Mouse (Mus musculus) T-helper 1 cell (primary cell): Measurements from ENCODE around the gene Tmem184b.

Experiments used
- in situ Hi-C: fragments of 300-600 bp; cut with MboI, MseI; formaldehyde crosslinking; loops from one replicate; pipeline ENCODE4 v1.15.1; 2025; ENCODE audit warnings: high pct_unique_total_duplicates

Tmem184b gene

GRCm38 (mm10) chr15:79342641-79343337, 60.6 kb downstream of the Tmem184b start:
- in situ Hi-C loops: no loop called here

GRCm38 (mm10) chr15:79338978-79339377, 64.4 kb downstream of the Tmem184b start:
- in situ Hi-C loops: no loop called here

- in situ Hi-C loops: no loop called here
Observed at GRCm38 (mm10) chr15:79335061-79335655, 68.2 kb downstream of the Tmem184b start.

DNA sequence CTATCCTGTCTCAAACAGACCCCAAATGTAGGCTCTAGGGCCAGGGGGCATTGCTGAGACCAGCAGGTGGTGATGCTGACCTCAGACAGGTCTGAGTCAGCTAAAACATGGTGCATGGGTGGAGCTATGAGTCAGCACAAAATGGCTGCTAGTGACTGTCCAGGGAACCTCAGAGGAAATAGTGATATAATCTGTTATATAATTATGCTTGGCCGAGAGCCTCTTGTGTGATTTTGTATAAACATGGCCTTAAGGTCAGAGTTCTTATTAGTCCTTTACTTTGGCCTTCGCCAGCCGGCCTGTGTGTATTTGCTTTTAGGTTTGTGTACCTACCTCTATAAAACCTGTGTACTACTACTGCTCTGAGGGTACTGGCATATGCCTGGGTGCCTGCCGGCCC, 70.0 kb downstream of the Tmem184b start:
- in situ Hi-C loops: no loop called here

DNA sequence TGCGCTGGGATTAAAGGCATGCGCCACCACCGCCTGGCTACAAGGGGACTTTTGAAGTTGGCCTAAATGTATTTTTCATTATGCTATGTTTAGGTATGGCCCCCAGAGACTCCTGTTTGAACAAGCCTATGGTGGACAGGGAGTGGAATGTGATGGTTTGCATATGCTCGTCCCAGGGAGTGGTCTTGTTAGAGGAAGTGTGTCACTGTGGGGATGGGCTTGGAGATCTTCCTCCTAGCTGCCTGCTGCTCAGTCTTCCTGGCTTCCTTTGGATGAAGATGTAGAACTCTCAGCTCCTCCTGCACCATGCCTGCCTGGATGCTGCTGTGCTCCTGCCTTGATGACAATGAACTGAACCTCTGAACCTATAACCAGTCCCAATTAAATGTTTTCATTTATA, 72.8 kb downstream of the Tmem184b start:
- in situ Hi-C loops: no loop called here

DNA sequence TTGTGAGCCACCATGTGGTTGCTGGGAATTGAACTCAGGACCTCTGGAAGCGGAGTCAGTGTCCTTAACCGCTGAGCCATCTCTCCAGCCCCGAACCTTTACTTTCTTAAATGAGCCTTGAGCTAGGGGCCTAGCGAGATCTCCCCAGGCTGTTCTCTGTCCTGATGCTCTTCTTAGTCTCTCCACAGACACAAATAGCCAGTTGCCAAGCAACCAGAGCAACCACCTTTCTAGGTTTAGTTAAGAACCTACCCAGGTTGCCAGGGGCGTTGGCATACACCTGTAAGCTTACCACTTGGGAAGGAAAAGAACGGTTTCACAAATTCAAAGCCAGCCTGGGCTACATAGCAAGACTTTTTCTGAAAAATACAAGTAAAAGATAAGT, 73.4 kb downstream of the Tmem184b start:
- in situ Hi-C loops: no loop called here

DNA sequence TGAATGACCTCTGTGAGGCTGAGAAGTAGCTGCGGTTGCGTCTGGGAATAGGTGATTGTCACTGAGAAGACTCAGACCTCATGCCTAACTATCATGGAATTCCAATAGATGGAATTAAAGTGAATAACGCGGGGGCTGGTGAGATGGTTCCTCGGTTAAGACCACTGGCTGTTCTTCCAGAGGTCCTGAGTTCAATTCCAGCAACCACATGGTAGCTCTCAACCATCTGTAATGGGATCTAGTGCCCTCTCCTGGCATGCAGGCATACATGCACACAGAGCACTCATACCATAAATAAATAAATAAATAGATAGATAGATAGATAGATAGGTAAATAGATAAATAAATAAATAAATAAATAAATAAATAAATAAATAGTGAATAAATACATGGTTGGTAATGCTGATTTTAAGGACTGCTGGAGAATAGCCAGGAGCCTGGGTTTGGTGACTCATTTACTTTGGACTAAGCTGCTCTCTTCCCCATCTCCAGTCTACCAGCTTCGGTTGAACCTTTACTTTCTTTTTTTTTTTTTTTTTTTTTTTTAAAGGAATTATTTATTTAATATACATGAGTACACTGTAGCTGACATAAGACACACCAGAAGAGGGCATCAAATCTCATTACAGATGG, 73.9 kb downstream of the Tmem184b start:
- in situ Hi-C loops: no loop called here

DNA sequence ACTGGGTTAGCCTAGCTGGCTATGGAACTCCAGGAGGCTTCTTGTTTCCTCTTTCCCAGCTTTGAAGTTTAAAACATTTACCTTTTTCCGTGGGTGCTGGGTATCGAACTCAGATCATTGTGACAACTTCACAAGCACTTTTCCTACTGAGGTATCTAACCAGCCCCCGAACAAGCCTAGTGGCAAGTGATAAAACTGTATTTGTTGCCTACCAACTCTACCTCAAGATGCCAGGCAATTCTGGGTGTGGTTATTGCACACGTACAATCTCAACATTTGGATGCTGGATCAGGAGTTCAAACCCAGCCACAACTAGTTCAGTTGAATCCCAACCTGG, 74.5 kb downstream of the Tmem184b start:
- in situ Hi-C loops: no loop called here

DNA sequence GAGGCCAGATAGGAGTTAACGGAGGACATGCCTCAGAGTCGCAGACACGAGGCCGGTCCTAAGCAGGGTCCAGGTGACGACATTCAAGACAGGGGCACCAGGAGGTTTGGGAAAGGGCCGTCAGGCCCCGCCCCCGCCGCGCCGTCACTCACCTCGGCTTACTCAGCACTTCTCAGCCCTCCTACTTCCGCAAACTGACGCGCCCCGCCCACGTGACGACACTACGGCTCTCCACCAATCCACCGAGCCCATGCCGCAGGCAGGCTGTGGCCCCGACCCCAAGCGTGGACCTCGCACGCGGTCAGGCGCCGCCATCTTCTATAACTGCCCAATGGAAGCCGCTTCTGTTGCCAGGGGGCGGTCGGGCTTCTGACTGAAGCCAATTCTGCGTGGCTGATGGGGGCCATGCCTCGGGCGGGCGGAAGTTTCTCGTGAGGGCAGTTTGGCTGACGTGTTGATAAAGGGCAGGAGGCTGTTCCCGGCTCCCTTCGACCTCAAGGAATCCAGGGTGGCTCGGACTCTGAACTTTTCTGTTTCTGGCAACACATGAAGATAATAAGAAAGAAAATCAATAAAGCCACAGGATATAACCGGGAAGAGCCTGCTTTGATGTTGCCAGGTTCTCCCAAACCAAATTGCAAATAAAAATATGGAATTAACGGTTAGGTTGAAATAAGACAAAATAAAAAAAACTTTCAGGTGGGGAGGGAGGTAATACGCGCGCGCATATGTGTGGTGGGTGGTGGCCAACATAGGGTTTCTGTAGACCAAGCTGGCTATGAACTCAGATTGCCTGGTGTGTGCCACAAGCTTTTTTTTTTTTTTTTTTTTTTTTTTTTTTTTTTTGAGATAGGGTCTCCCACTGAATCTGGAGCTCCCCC, 75.1 kb downstream of the Tmem184b start, which contains the start of gene Pla2g6:
Pla2g6 (minus strand) TSS at position 333 of the 881 bp plus-strand sequence.
- in situ Hi-C loops: no loop called here

- in situ Hi-C loops: no loop called here
Observed at GRCm38 (mm10) chr15:79326971-79327961, 76.1 kb downstream of the Tmem184b start.

DNA sequence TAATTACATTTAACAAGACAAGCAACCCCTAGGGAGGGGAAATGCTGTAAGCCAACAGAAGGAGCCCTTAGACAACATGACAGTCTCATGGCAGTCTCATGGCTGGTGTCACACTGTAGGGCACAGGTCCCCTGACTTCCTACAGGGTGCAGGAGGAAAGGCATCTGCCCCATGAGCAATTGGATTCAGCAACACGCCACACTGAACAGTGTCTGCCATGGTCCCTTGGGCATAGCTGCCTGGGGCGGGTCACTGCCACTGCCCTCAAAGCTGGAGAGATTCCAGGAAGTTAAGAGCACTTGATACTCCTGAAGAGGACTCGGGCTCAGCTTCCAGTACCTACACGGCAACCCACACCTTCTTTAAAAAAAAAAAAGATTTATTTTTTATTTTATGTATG, 77.1 kb downstream of the Tmem184b start:
- in situ Hi-C loops: no loop called here

- in situ Hi-C loops: no loop called here
Observed at GRCm38 (mm10) chr15:79325742-79326141, 77.6 kb downstream of the Tmem184b start.

GRCm38 (mm10) chr15:79324373-79324772, 79.0 kb downstream of the Tmem184b start:
- in situ Hi-C loops: no loop called here

DNA sequence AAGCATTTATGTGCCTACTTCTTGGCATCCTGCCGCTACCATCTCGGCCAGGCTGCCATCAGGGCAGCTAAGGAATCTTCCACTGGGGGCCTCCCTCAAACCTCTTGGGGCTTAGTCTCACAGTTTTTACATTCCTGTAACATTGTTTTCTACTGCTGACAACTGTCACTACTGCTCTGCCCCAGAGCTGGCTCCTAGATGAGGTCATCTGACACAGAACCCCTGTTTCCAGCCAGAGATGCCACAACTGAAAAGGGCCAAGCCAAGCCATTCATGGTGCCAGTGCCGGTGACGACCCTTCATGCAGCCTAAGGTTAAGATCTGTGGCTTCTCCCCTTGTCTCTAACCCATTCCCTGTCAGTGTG, 79.6 kb downstream of the Tmem184b start:
- in situ Hi-C loops: no loop called here

GRCm38 (mm10) chr15:79322991-79323790, 80.2 kb downstream of the Tmem184b start:
- in situ Hi-C loops: no loop called here

- in situ Hi-C loops: no loop called here
Observed at GRCm38 (mm10) chr15:79322281-79322990, 80.9 kb downstream of the Tmem184b start.

- in situ Hi-C loops: no loop called here
Observed at GRCm38 (mm10) chr15:79321733-79322190, 81.6 kb downstream of the Tmem184b start.

GRCm38 (mm10) chr15:79313848-79314369, 89.5 kb downstream of the Tmem184b start:
- in situ Hi-C loops: no loop called here
